Comparison of ENCODE assay signal across 8 mouse cellular contexts in genomic region chr3:79852654-79853166, GRCm38 (mm10). TPM values are rescaled to one million over a fixed set of nuclear protein-coding genes. Genes with fewer than 3 reads are reported as not detected.
DNase-seq lines count a peak whose midpoint lies in the region; ATAC-seq and TF ChIP-seq lines count a peak whose summit lies in the region.

Gene Tmem144 (minus strand): TSS chr3:79852773.

- H3K4me3 ChIP-seq in heart, adult 2 months, result no peak within 1 kb of the TSS
- no peak within 1 kb of the TSS for H3K4me3 ChIP-seq in heart, embryonic 11.5 days (ENCODE audit: low read depth, low read length)
- no peak within 1 kb of the TSS for H3K4me3 ChIP-seq in left cerebral cortex, adult 2 months
- no peak within 1 kb of the TSS for H3K4me3 ChIP-seq in midbrain, embryonic 11.5 days (ENCODE audit: low read depth, low read length)

- no peaks in the 10 kb centered on the region for H3K9me3 ChIP-seq in heart, embryonic 11.5 days (replicated peaks; ENCODE audit: control insufficient read depth, low read length)
- no peaks in the 10 kb centered on the region for H3K9me3 ChIP-seq in midbrain, embryonic 11.5 days (ENCODE audit: control insufficient read depth, low read length)

- intact Hi-C loops in heart, adult 2 months (cut with DNase I), result no loop called here
- intact Hi-C loops in heart, postnatal 25 days (cut with DNase I), result no loop called here
- intact Hi-C loops in left cerebral cortex, adult 2 months (cut with DNase I), result loop anchor here (10.0 kb wide), 1 partner anchor 952 kb away; the partner anchor contains the start of gene Gria2

- no peaks in the 10 kb centered on the region for H3K27me3 ChIP-seq in heart, adult 2 months (ENCODE audit: control insufficient read depth, insufficient read depth, low read length)
- H3K27me3 ChIP-seq in heart, embryonic 11.5 days (ENCODE audit: control insufficient read depth, insufficient read depth, low read length), result no peaks in the 10 kb centered on the region
- H3K27me3 ChIP-seq in midbrain, embryonic 11.5 days (ENCODE audit: control insufficient read depth, insufficient read depth, low read length), result 0 out of 2 replicates have a peak, but pooled peaks cover 2% of the 10 kb centered on the region

- no peak for TF ChIP-seq EP300 in heart, adult 2 months (IDR thresholded peaks at IDR 0.05; ENCODE audit: insufficient read depth, low read depth, low read length)

- no peak for DNase-seq in heart, adult 2 months
- no peak for DNase-seq in heart, postnatal 25 days (ENCODE audit: low spot score)
- no peak for DNase-seq in left cerebral cortex, adult 2 months (ENCODE audit: extremely low spot score in 1 of 2, low spot score in 2 of 2)
- peak; percentile 88 for DNase-seq in midbrain, embryonic 11.5 days (ENCODE audit: low spot score, missing footprints)
- DNase-seq in gastrocnemius, postnatal 25 days, result no peak
- DNase-seq in thymus, adult 18-20 months, result no peak
- no peak for DNase-seq in gastrocnemius, adult 18-20 months (ENCODE audit: low spot score)

- 36% methylated on average over 8 of the region's 8 CpGs for WGBS in heart, adult 2 months
- 34% methylated on average over 8 of the region's 8 CpGs for WGBS in heart, embryonic 11.5 days (ENCODE audit: insufficient replicate concordance)
- 21% methylated on average over 8 of the region's 8 CpGs for WGBS in midbrain, embryonic 11.5 days

- ATAC-seq in heart, embryonic 11.5 days (replicated peaks; ENCODE audit: insufficient number of reproducible peaks, low FRiP score, low TSS enrichment), result peak; percentile 20; the same call in 1 of the 2 replicates
- ATAC-seq in midbrain, embryonic 11.5 days (ENCODE audit: low FRiP score), result peak; percentile 57

- H3K36me3 ChIP-seq in heart, adult 2 months (ENCODE audit: control insufficient read depth, insufficient read depth, low read length), result no peaks in the 10 kb centered on the region
- H3K36me3 ChIP-seq in heart, embryonic 11.5 days (ENCODE audit: control insufficient read depth, insufficient read depth, low read length), result no peaks in the 10 kb centered on the region
- no peaks in the 10 kb centered on the region for H3K36me3 ChIP-seq in midbrain, embryonic 11.5 days (ENCODE audit: control insufficient read depth, insufficient read depth, low read length)

- H3K4me2 ChIP-seq in heart, embryonic 11.5 days, result no peak within 1 kb of the TSS
- no peak within 1 kb of the TSS for H3K4me2 ChIP-seq in midbrain, embryonic 11.5 days

- no peak for TF ChIP-seq CTCF in heart, adult 2 months (IDR thresholded peaks at IDR 0.05)
- no peak for TF ChIP-seq CTCF in left cerebral cortex, adult 2 months (IDR thresholded peaks at IDR 0.05)

- no peaks in the 10 kb centered on the region for H3K79me2 ChIP-seq in heart, adult 2 months (replicated peaks; ENCODE audit: control insufficient read depth, insufficient read depth, low read length)

- H3K27ac ChIP-seq in heart, adult 2 months, result no peak within 1 kb of the TSS
- no peak within 1 kb of the TSS for H3K27ac ChIP-seq in heart, embryonic 11.5 days (ENCODE audit: low read depth, low read length)
- peak within 1 kb of the TSS; percentile 61; the same call in 1 of the 2 replicates for H3K27ac ChIP-seq in left cerebral cortex, adult 2 months
- H3K27ac ChIP-seq in midbrain, embryonic 11.5 days (ENCODE audit: low read depth, low read length), result no peak within 1 kb of the TSS

- H3K4me1 ChIP-seq in heart, adult 2 months (ENCODE audit: control insufficient read depth, insufficient read depth, low read length), result no peaks in the 10 kb centered on the region
- H3K4me1 ChIP-seq in heart, embryonic 11.5 days (ENCODE audit: control insufficient read depth, insufficient read depth, low read length), result peaks cover 10% of the 10 kb centered on the region
- peaks cover 5% of the 10 kb centered on the region; the same call in 1 of the 2 replicates for H3K4me1 ChIP-seq in midbrain, embryonic 11.5 days (ENCODE audit: control insufficient read depth, insufficient read depth, low read length)

- TF ChIP-seq POLR2A in heart, adult 2 months (IDR thresholded peaks at IDR 0.05; ENCODE audit: insufficient read depth, low read depth, low read length), result no peak

- no peak within 1 kb of the TSS for H3K9ac ChIP-seq in heart, adult 2 months (ENCODE audit: low read depth, low read length)
- no peak within 1 kb of the TSS for H3K9ac ChIP-seq in heart, embryonic 11.5 days (ENCODE audit: low read depth, low read length)
- H3K9ac ChIP-seq in midbrain, embryonic 11.5 days (ENCODE audit: low read length), result peak within 1 kb of the TSS; percentile 6; the same call in 1 of the 2 replicates

RNA-seq across cellular contexts. Expression of gene Tmem144, which starts in this region (rescaled TPM):
- 10 to 100 TPM; 11.4 to 15.6 TPM for total RNA-seq in heart, adult 2 months (2021)
- polyA plus RNA-seq in heart, adult 2 months (2012; rRNA removed), result 5.2 and 5.7 TPM in 2 replicates
- 1 to 10 TPM; 8.1 to 9.1 TPM for total RNA-seq in heart, postnatal 25 days (2021)
- 11.7 and 12.8 TPM in 2 replicates for polyA plus RNA-seq in heart, embryonic 11.5 days (2014; fragmentation: Nextera tagmentation; extraction: Ambion mirVana)
- total RNA-seq in left cerebral cortex, adult 2 months (2021), result 10 to 100 TPM; 10.5 to 12.0 TPM
- 2.0 and 3.4 TPM in 2 replicates for polyA plus RNA-seq in midbrain, embryonic 11.5 days (2014; fragmentation: Nextera tagmentation; extraction: Ambion mirVana)
- 1 to 10 TPM; 1.3 to 3.4 TPM for total RNA-seq in gastrocnemius, postnatal 25 days (2021)
- 1 to 10 TPM in 1 of 2 experiments, under 1 TPM in 1; 0.69 to 1.4 TPM for total RNA-seq in gastrocnemius, adult 18-20 months (2021)
